Comparison of ENCODE assay signal across 8 mouse cellular contexts in the genomic region with DNA sequence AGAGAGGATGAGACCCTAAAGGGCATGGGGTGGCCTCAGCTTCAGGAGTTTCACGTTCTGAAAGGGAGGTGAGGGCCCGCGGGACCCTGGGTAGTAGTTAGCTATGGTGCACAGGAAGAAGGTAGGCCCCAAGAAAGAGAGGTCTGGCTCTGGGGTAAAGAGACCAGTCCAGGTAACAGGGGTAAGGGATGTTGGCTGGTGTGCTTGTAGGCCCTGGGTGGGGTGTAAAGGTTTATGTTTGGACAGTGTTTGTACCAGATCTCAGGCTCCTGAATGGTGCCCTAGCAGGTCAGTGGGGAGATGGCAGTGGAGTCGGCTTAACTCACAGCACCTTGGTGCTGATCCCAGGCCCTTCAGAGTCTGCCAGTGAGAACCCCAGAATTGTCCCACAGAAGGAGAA. TPM values are rescaled to one million over a fixed set of nuclear protein-coding genes. Genes with fewer than 3 reads are reported as not detected.
DNase-seq lines count a peak whose midpoint lies in the region; ATAC-seq and TF ChIP-seq lines count a peak whose summit lies in the region.

No protein-coding gene starts in this region.

- H3K27me3 ChIP-seq in kidney, embryonic 14.5 days (ENCODE audit: control insufficient read depth, insufficient read depth, low read length) = no peaks in the 10 kb centered on the region
- H3K27me3 ChIP-seq in G1E (ENCODE audit: insufficient read depth, low read length) = no peaks in the 10 kb centered on the region
- H3K27me3 ChIP-seq in forebrain, embryonic 13.5 days = no peaks in the 10 kb centered on the region
- H3K27me3 ChIP-seq in limb, embryonic 12.5 days = no peaks in the 10 kb centered on the region
- no peaks in the 10 kb centered on the region for H3K27me3 ChIP-seq in neural tube, embryonic 14.5 days (ENCODE audit: control insufficient read depth, insufficient read depth, low read length)

- peak overlapping the region; percentile 80; the same call in 1 of the 2 replicates for H3K9ac ChIP-seq in kidney, embryonic 14.5 days (ENCODE audit: low read depth, low read length)
- peak overlapping the region; percentile 82 for H3K9ac ChIP-seq in forebrain, embryonic 13.5 days
- H3K9ac ChIP-seq in limb, embryonic 12.5 days (replicated peaks) = peak overlapping the region; percentile 68
- peak overlapping the region; percentile 81 for H3K9ac ChIP-seq in neural tube, embryonic 14.5 days (replicated peaks; ENCODE audit: low read depth, low read length)

- WGBS in kidney, embryonic 14.5 days = 36% methylated on average over 4 of the region's 4 CpGs
- WGBS in forebrain, embryonic 13.5 days = 51% methylated on average over 4 of the region's 4 CpGs
- WGBS in limb, embryonic 12.5 days = 45% methylated on average over 4 of the region's 4 CpGs
- WGBS in neural tube, embryonic 14.5 days = 34% methylated on average over 4 of the region's 4 CpGs

- peak overlapping the region; percentile 82 for H3K4me3 ChIP-seq in kidney, embryonic 14.5 days (ENCODE audit: low read length)
- peak overlapping the region; percentile 85 for H3K4me3 ChIP-seq in G1E (ENCODE audit: low read depth, low read length)
- H3K4me3 ChIP-seq in forebrain, embryonic 13.5 days = peak overlapping the region; percentile 74
- peak overlapping the region; percentile 72 for H3K4me3 ChIP-seq in limb, embryonic 12.5 days (replicated peaks)
- peak overlapping the region; percentile 69 for H3K4me3 ChIP-seq in neural tube, embryonic 14.5 days (ENCODE audit: low read depth, low read length)

- H3K36me3 ChIP-seq in kidney, embryonic 14.5 days (ENCODE audit: control insufficient read depth, insufficient read depth, low read length) = peaks cover 29% of the 10 kb centered on the region
- peaks cover 45% of the 10 kb centered on the region for H3K36me3 ChIP-seq in G1E (replicated peaks)
- H3K36me3 ChIP-seq in forebrain, embryonic 13.5 days (ENCODE audit: poor library complexity, severe bottlenecking) = peaks cover 36% of the 10 kb centered on the region
- H3K36me3 ChIP-seq in limb, embryonic 12.5 days = peaks cover 31% of the 10 kb centered on the region
- H3K36me3 ChIP-seq in neural tube, embryonic 14.5 days (ENCODE audit: control insufficient read depth, insufficient read depth, low read length) = peaks cover 17% of the 10 kb centered on the region; the same call in 1 of the 2 replicates

- intact Hi-C loops in left cerebral cortex, postnatal 14 days (cut with DNase I) = no loop called here

- H3K27ac ChIP-seq in kidney, embryonic 14.5 days (ENCODE audit: low read depth, low read length) = peak overlapping the region; percentile 48; the same call in 1 of the 2 replicates
- H3K27ac ChIP-seq in forebrain, embryonic 13.5 days = peak overlapping the region; percentile 78; the same call in 1 of the 2 replicates
- H3K27ac ChIP-seq in limb, embryonic 12.5 days = peak overlapping the region; percentile 62; the same call in 1 of the 2 replicates
- peak overlapping the region; percentile 90; the same call in 1 of the 2 replicates for H3K27ac ChIP-seq in neural tube, embryonic 14.5 days (ENCODE audit: low read depth, low read length)

- TF ChIP-seq CTCF in G1E (IDR thresholded peaks at IDR 0.05; ENCODE audit: low read depth, low read length) = no peak

- peak overlapping the region; percentile 77 for H3K4me2 ChIP-seq in kidney, embryonic 14.5 days (replicated peaks; ENCODE audit: low read depth, low read length)
- H3K4me2 ChIP-seq in forebrain, embryonic 13.5 days = peak overlapping the region; percentile 85
- peak overlapping the region; percentile 81 for H3K4me2 ChIP-seq in limb, embryonic 12.5 days
- peak overlapping the region; percentile 83 for H3K4me2 ChIP-seq in neural tube, embryonic 14.5 days (ENCODE audit: low read depth, low read length)

- ATAC-seq in kidney, embryonic 14.5 days (ENCODE audit: low FRiP score, low TSS enrichment) = no peak
- no peak for ATAC-seq in G1E (ENCODE audit: extremely low read depth, insufficient number of reproducible peaks, low FRiP score, poor library complexity, severe bottlenecking)
- ATAC-seq in forebrain, embryonic 13.5 days = no peak
- no peak for ATAC-seq in limb, embryonic 12.5 days (ENCODE audit: insufficient number of reproducible peaks, insufficient read depth, low FRiP score, low TSS enrichment, low read depth)
- ATAC-seq in neural tube, embryonic 14.5 days (ENCODE audit: low read depth) = no peak

- peaks cover 25% of the 10 kb centered on the region for H3K4me1 ChIP-seq in kidney, embryonic 14.5 days (ENCODE audit: control insufficient read depth, insufficient read depth, low read length)
- peaks cover 74% of the 10 kb centered on the region for H3K4me1 ChIP-seq in G1E (ENCODE audit: insufficient read depth, low read depth, low read length)
- H3K4me1 ChIP-seq in forebrain, embryonic 13.5 days = peaks cover 35% of the 10 kb centered on the region
- peaks cover 24% of the 10 kb centered on the region for H3K4me1 ChIP-seq in limb, embryonic 12.5 days (replicated peaks)
- H3K4me1 ChIP-seq in neural tube, embryonic 14.5 days (ENCODE audit: control insufficient read depth, insufficient read depth, low read length) = peaks cover 20% of the 10 kb centered on the region; the same call in 1 of the 2 replicates

- H3K9me3 ChIP-seq in kidney, embryonic 14.5 days (ENCODE audit: control insufficient read depth, low read length) = no peaks in the 10 kb centered on the region
- H3K9me3 ChIP-seq in G1E (replicated peaks) = no peaks in the 10 kb centered on the region
- H3K9me3 ChIP-seq in forebrain, embryonic 13.5 days (replicated peaks) = no peaks in the 10 kb centered on the region
- no peaks in the 10 kb centered on the region for H3K9me3 ChIP-seq in limb, embryonic 12.5 days
- H3K9me3 ChIP-seq in neural tube, embryonic 14.5 days (ENCODE audit: control insufficient read depth, low read length) = no peaks in the 10 kb centered on the region

- no peak for DNase-seq in kidney, adult 18-20 months
- peak; percentile 5 for DNase-seq in G1E (ENCODE audit: low spot score)
- no peak for DNase-seq in embryo, embryonic 10 days (ENCODE audit: low spot score)
- no peak for DNase-seq in left cerebral cortex, postnatal 14 days (ENCODE audit: low spot score in 2 of 2)

RNA-seq across cellular contexts. Expression of gene Cic, which starts 1.5 kb away (rescaled TPM):
- polyA plus RNA-seq in kidney, embryonic 14.5 days (2014; fragmentation: Nextera tagmentation; extraction: Ambion mirVana) = 36.0 and 47.2 TPM in 2 replicates
- 154 and 160 TPM in 2 replicates for total RNA-seq in G1E (2014; fragmentation: Nextera tagmentation)
- total RNA-seq in G1E (2017) = 32.2 and 36.6 TPM in 2 replicates
- polyA plus RNA-seq in G1E (2012) = 381 and 382 TPM in 2 replicates
- 45.9 and 47.0 TPM in 2 replicates for polyA plus RNA-seq in forebrain, embryonic 13.5 days (2015; fragmentation: Nextera tagmentation; extraction: Ambion mirVana)
- polyA plus RNA-seq in limb, embryonic 12.5 days (2016; fragmentation: Nextera tagmentation; extraction: Ambion mirVana) = 34.9 and 38.7 TPM in 2 replicates
- polyA plus RNA-seq in neural tube, embryonic 14.5 days (2014; fragmentation: Nextera tagmentation; extraction: Ambion mirVana) = 43.3 and 46.6 TPM in 2 replicates
- total RNA-seq in left cerebral cortex, postnatal 14 days (2021) = 100 to 1,000 TPM; 246 to 255 TPM

RNA-seq across cellular contexts. Expression of gene Erf, which starts 18.5 kb away (rescaled TPM):
- polyA plus RNA-seq in kidney, embryonic 14.5 days (2014; fragmentation: Nextera tagmentation; extraction: Ambion mirVana) = 22.4 and 28.8 TPM in 2 replicates
- total RNA-seq in G1E (2014; fragmentation: Nextera tagmentation) (31.5 and 43.4 TPM in 2 replicates), G1E (2017) (6.9 TPM in 2 replicates)
- 97.7 and 117 TPM in 2 replicates for polyA plus RNA-seq in G1E (2012)
- 5.5 and 5.8 TPM in 2 replicates for polyA plus RNA-seq in forebrain, embryonic 13.5 days (2015; fragmentation: Nextera tagmentation; extraction: Ambion mirVana)
- 22.3 and 24.3 TPM in 2 replicates for polyA plus RNA-seq in limb, embryonic 12.5 days (2016; fragmentation: Nextera tagmentation; extraction: Ambion mirVana)
- 4.5 and 4.8 TPM in 2 replicates for polyA plus RNA-seq in neural tube, embryonic 14.5 days (2014; fragmentation: Nextera tagmentation; extraction: Ambion mirVana)
- 10 to 100 TPM; 68.6 to 70.7 TPM for total RNA-seq in left cerebral cortex, postnatal 14 days (2021)

RNA-seq across cellular contexts. Expression of gene Pafah1b3, which starts 28.8 kb away (rescaled TPM):
- 199 and 245 TPM in 2 replicates for polyA plus RNA-seq in kidney, embryonic 14.5 days (2014; fragmentation: Nextera tagmentation; extraction: Ambion mirVana)
- total RNA-seq in G1E (2014; fragmentation: Nextera tagmentation) (39.0 and 41.3 TPM in 2 replicates), G1E (2017) (76.9 and 94.6 TPM in 2 replicates)
- 69.0 and 79.2 TPM in 2 replicates for polyA plus RNA-seq in G1E (2012)
- polyA plus RNA-seq in forebrain, embryonic 13.5 days (2015; fragmentation: Nextera tagmentation; extraction: Ambion mirVana) = 513 and 525 TPM in 2 replicates
- 288 and 295 TPM in 2 replicates for polyA plus RNA-seq in limb, embryonic 12.5 days (2016; fragmentation: Nextera tagmentation; extraction: Ambion mirVana)
- polyA plus RNA-seq in neural tube, embryonic 14.5 days (2014; fragmentation: Nextera tagmentation; extraction: Ambion mirVana) = 561 and 590 TPM in 2 replicates
- 10 to 100 TPM; 25.2 to 32.2 TPM for total RNA-seq in left cerebral cortex, postnatal 14 days (2021)

RNA-seq across cellular contexts. Expression of gene Gsk3a, which starts 31.4 kb away (rescaled TPM):
- 15.7 and 18.5 TPM in 2 replicates for polyA plus RNA-seq in kidney, embryonic 14.5 days (2014; fragmentation: Nextera tagmentation; extraction: Ambion mirVana)
- total RNA-seq in G1E (2014; fragmentation: Nextera tagmentation) (154 and 167 TPM in 2 replicates), G1E (2017) (38.9 and 41.6 TPM in 2 replicates)
- 107 and 113 TPM in 2 replicates for polyA plus RNA-seq in G1E (2012)
- 11.2 and 12.9 TPM in 2 replicates for polyA plus RNA-seq in forebrain, embryonic 13.5 days (2015; fragmentation: Nextera tagmentation; extraction: Ambion mirVana)
- polyA plus RNA-seq in limb, embryonic 12.5 days (2016; fragmentation: Nextera tagmentation; extraction: Ambion mirVana) = 16.9 and 19.4 TPM in 2 replicates
- polyA plus RNA-seq in neural tube, embryonic 14.5 days (2014; fragmentation: Nextera tagmentation; extraction: Ambion mirVana) = 21.5 and 25.1 TPM in 2 replicates
- 100 to 1,000 TPM; 201 to 203 TPM for total RNA-seq in left cerebral cortex, postnatal 14 days (2021)

RNA-seq across cellular contexts. Expression of gene Prr19, which starts 32.2 kb away (rescaled TPM):
- polyA plus RNA-seq in kidney, embryonic 14.5 days (2014; fragmentation: Nextera tagmentation; extraction: Ambion mirVana) = 0.67 and 0.69 TPM in 2 replicates
- total RNA-seq in G1E (2014; fragmentation: Nextera tagmentation) (not detected in 2 replicates), G1E (2017) (not detected in 2 replicates)
- polyA plus RNA-seq in G1E (2012) = 0.07 TPM in 1 of 2 replicates, not detected in the other
- 0.93 and 1.6 TPM in 2 replicates for polyA plus RNA-seq in forebrain, embryonic 13.5 days (2015; fragmentation: Nextera tagmentation; extraction: Ambion mirVana)
- polyA plus RNA-seq in limb, embryonic 12.5 days (2016; fragmentation: Nextera tagmentation; extraction: Ambion mirVana) = 0.66 and 0.86 TPM in 2 replicates
- polyA plus RNA-seq in neural tube, embryonic 14.5 days (2014; fragmentation: Nextera tagmentation; extraction: Ambion mirVana) = 2.7 and 4.3 TPM in 2 replicates
- total RNA-seq in left cerebral cortex, postnatal 14 days (2021) = under 1 TPM in 1 of 2 experiments, not detected in 1; 0.29 TPM
